Mouse (Mus musculus): Measurements from ENCODE around the gene Rfk. TPM values are rescaled to one million over a fixed set of nuclear protein-coding genes. Genes with fewer than 3 reads are reported as not detected.

The Rfk gene
- polyA plus RNA-seq, 1 experiment from 2014 or later = 88.6 TPM

- no peak for ATAC-seq (ENCODE audit: insufficient number of reproducible peaks, low FRiP score, low TSS enrichment, low read depth)
- Histone ChIP-seq H3K27me3 (peaks cover 3% of the 10 kb centered on the region; the same call in 1 of the 2 replicates), H3K4me1 (0 out of 2 replicates have a peak, but pooled peaks cover 3% of the 10 kb centered on the region), H3K36me3 (no peaks in the 10 kb centered on the region), H3K4me3 (replicated peaks) (no peak overlapping the region), H3K4me2 (replicated peaks) (no peak overlapping the region), H3K9me3 (replicated peaks) (no peaks in the 10 kb centered on the region), H3K9ac (no peak overlapping the region), H3K27ac (replicated peaks) (no peak overlapping the region)
- whole genome bisulfite sequencing = 60% methylated on average over 3 of the region's 3 CpGs
Observed at GRCm38 (mm10) chr19:17357391-17357790, 36.5 kb upstream of the Rfk start.

- Histone ChIP-seq H3K4me1 (0 out of 2 replicates have a peak, but pooled peaks cover 3% of the 10 kb centered on the region), H3K27ac (replicated peaks) (no peak overlapping the region), H3K27me3 (peaks cover 3% of the 10 kb centered on the region; the same call in 1 of the 2 replicates), H3K4me2 (replicated peaks) (no peak overlapping the region), H3K4me3 (replicated peaks) (no peak overlapping the region), H3K36me3 (no peaks in the 10 kb centered on the region), H3K9me3 (replicated peaks) (no peaks in the 10 kb centered on the region), H3K9ac (no peak overlapping the region)
- ATAC-seq (ENCODE audit: insufficient number of reproducible peaks, low FRiP score, low TSS enrichment, low read depth) = no peak
- WGBS = 72% methylated on average over 14 of the region's 14 CpGs
Observed at GRCm38 (mm10) chr19:17359315-17359890, 34.4 kb upstream of the Rfk start.

- H3K36me3 ChIP-seq = no peaks in the 10 kb centered on the region
- WGBS = 75% methylated on average over 2 of the region's 2 CpGs
- no peaks in the 10 kb centered on the region for H3K9me3 ChIP-seq (replicated peaks)
- no peak for ATAC-seq (ENCODE audit: insufficient number of reproducible peaks, low FRiP score, low TSS enrichment, low read depth)
- no peak overlapping the region for H3K4me3 ChIP-seq (replicated peaks)
- no peak overlapping the region for H3K9ac ChIP-seq
- H3K27me3 ChIP-seq = peaks cover 3% of the 10 kb centered on the region; the same call in 1 of the 2 replicates
- H3K4me2 ChIP-seq (replicated peaks) = no peak overlapping the region
- H3K27ac ChIP-seq (replicated peaks) = no peak overlapping the region
- H3K4me1 ChIP-seq = 0 out of 2 replicates have a peak, but pooled peaks cover 3% of the 10 kb centered on the region
Observed at GRCm38 (mm10) chr19:17361181-17361580, 32.7 kb upstream of the Rfk start.

GRCm38 (mm10) chr19:17364741-17365140 is 29.1 kb upstream of the Rfk start:
- WGBS = 38% methylated on average over 3 of the region's 3 CpGs
- Histone ChIP-seq H3K27me3 (no peaks in the 10 kb centered on the region), H3K27ac (replicated peaks) (no peak overlapping the region), H3K4me3 (replicated peaks) (no peak overlapping the region), H3K9me3 (replicated peaks) (no peaks in the 10 kb centered on the region), H3K36me3 (no peaks in the 10 kb centered on the region), H3K9ac (no peak overlapping the region), H3K4me1 (no peaks in the 10 kb centered on the region), H3K4me2 (replicated peaks) (no peak overlapping the region)
- no peak for ATAC-seq (ENCODE audit: insufficient number of reproducible peaks, low FRiP score, low TSS enrichment, low read depth)

- ATAC-seq (ENCODE audit: insufficient number of reproducible peaks, low FRiP score, low TSS enrichment, low read depth) = no peak
- H3K9ac ChIP-seq = no peak overlapping the region
- H3K27me3 ChIP-seq = no peaks in the 10 kb centered on the region
- no peak overlapping the region for H3K27ac ChIP-seq (replicated peaks)
- 94% methylated on average over 8 of the region's 8 CpGs for WGBS
- H3K9me3 ChIP-seq (replicated peaks) = no peaks in the 10 kb centered on the region
- H3K4me1 ChIP-seq = no peaks in the 10 kb centered on the region
- H3K4me3 ChIP-seq (replicated peaks) = no peak overlapping the region
- H3K36me3 ChIP-seq = no peaks in the 10 kb centered on the region
- no peak overlapping the region for H3K4me2 ChIP-seq (replicated peaks)
Observed at GRCm38 (mm10) chr19:17366364-17367090, 27.3 kb upstream of the Rfk start.

- Histone ChIP-seq H3K9ac (no peak overlapping the region), H3K36me3 (no peaks in the 10 kb centered on the region), H3K4me3 (replicated peaks) (no peak overlapping the region), H3K9me3 (replicated peaks) (no peaks in the 10 kb centered on the region), H3K4me1 (no peaks in the 10 kb centered on the region), H3K27me3 (no peaks in the 10 kb centered on the region), H3K27ac (replicated peaks) (no peak overlapping the region), H3K4me2 (replicated peaks) (no peak overlapping the region)
- 88% methylated on average over 9 of the region's 9 CpGs for WGBS
- no peak for ATAC-seq (ENCODE audit: insufficient number of reproducible peaks, low FRiP score, low TSS enrichment, low read depth)
Observed at GRCm38 (mm10) chr19:17368557-17368956, 25.3 kb upstream of the Rfk start.

- no peak overlapping the region for H3K4me2 ChIP-seq (replicated peaks)
- no peak for ATAC-seq (ENCODE audit: insufficient number of reproducible peaks, low FRiP score, low TSS enrichment, low read depth)
- no peak overlapping the region for H3K4me3 ChIP-seq (replicated peaks)
- H3K4me1 ChIP-seq = no peaks in the 10 kb centered on the region
- no peak overlapping the region for H3K9ac ChIP-seq
- 54% methylated on average over 7 of the region's 7 CpGs for WGBS
- H3K36me3 ChIP-seq = no peaks in the 10 kb centered on the region
- no peak overlapping the region for H3K27ac ChIP-seq (replicated peaks)
- no peaks in the 10 kb centered on the region for H3K9me3 ChIP-seq (replicated peaks)
- H3K27me3 ChIP-seq = no peaks in the 10 kb centered on the region
Observed at GRCm38 (mm10) chr19:17369581-17369980, 24.3 kb upstream of the Rfk start.

- Histone ChIP-seq H3K27me3 (no peaks in the 10 kb centered on the region), H3K4me1 (no peaks in the 10 kb centered on the region), H3K9ac (no peak within 1 kb of the TSS), H3K9me3 (replicated peaks) (no peaks in the 10 kb centered on the region), H3K4me3 (replicated peaks) (no peak within 1 kb of the TSS), H3K27ac (replicated peaks) (no peak within 1 kb of the TSS), H3K36me3 (no peaks in the 10 kb centered on the region), H3K4me2 (replicated peaks) (no peak within 1 kb of the TSS)
- WGBS = 76% methylated on average over 3 of the region's 3 CpGs
- no peak for ATAC-seq (ENCODE audit: insufficient number of reproducible peaks, low FRiP score, low TSS enrichment, low read depth)
Observed at GRCm38 (mm10) chr19:17372701-17373100, 21.1 kb upstream of the Rfk start, which contains the start of gene Gcnt1. Gene Gcnt1, minus strand, starts transcription at chr19:17372844.

GRCm38 (mm10) chr19:17378845-17379244 is 15.0 kb upstream of the Rfk start:
- Histone ChIP-seq H3K4me1 (no peaks in the 10 kb centered on the region), H3K27me3 (no peaks in the 10 kb centered on the region), H3K9me3 (replicated peaks) (no peaks in the 10 kb centered on the region), H3K27ac (replicated peaks) (no peak overlapping the region), H3K36me3 (no peaks in the 10 kb centered on the region), H3K4me2 (replicated peaks) (no peak overlapping the region), H3K9ac (no peak overlapping the region), H3K4me3 (replicated peaks) (no peak overlapping the region)
- ATAC-seq (ENCODE audit: insufficient number of reproducible peaks, low FRiP score, low TSS enrichment, low read depth) = no peak

GRCm38 (mm10) chr19:17380549-17380948 is 13.3 kb upstream of the Rfk start:
- no peak overlapping the region for H3K4me3 ChIP-seq (replicated peaks)
- no peak overlapping the region for H3K4me2 ChIP-seq (replicated peaks)
- ATAC-seq (ENCODE audit: insufficient number of reproducible peaks, low FRiP score, low TSS enrichment, low read depth) = no peak
- no peaks in the 10 kb centered on the region for H3K9me3 ChIP-seq (replicated peaks)
- no peaks in the 10 kb centered on the region for H3K27me3 ChIP-seq
- WGBS = 63% methylated on average over 7 of the region's 7 CpGs
- H3K9ac ChIP-seq = no peak overlapping the region
- no peak overlapping the region for H3K27ac ChIP-seq (replicated peaks)
- no peaks in the 10 kb centered on the region for H3K36me3 ChIP-seq
- H3K4me1 ChIP-seq = no peaks in the 10 kb centered on the region

GRCm38 (mm10) chr19:17382807-17383397 is 10.9 kb upstream of the Rfk start:
- H3K36me3 ChIP-seq = no peaks in the 10 kb centered on the region
- no peak overlapping the region for H3K27ac ChIP-seq (replicated peaks)
- no peak overlapping the region for H3K4me3 ChIP-seq (replicated peaks)
- H3K9ac ChIP-seq = no peak overlapping the region
- no peaks in the 10 kb centered on the region for H3K9me3 ChIP-seq (replicated peaks)
- ATAC-seq (ENCODE audit: insufficient number of reproducible peaks, low FRiP score, low TSS enrichment, low read depth) = no peak
- WGBS = 78% methylated on average over 6 of the region's 6 CpGs
- H3K4me1 ChIP-seq = no peaks in the 10 kb centered on the region
- H3K4me2 ChIP-seq (replicated peaks) = no peak overlapping the region
- H3K27me3 ChIP-seq = no peaks in the 10 kb centered on the region

All from embryonic facial prominence, embryonic 15.5 days (tissue).